Mouse (Mus musculus) neutrophil, adult 5-6 weeks (primary cell): ENCODE measurements around the gene Nmi. TPM values are rescaled to one million over a fixed set of nuclear protein-coding genes. Genes with fewer than 3 reads are reported as not detected.

Experiments
- ATAC-seq: fragments of 151-379, 151-347 bp; 2 replicates; pipeline ENCODE4 v1.8.0; 2017; ENCODE audit warnings: mild to moderate bottlenecking, moderate TSS enrichment; ENCODE audit not compliant: insufficient number of reproducible peaks, poor library complexity, low FRiP score, severe bottlenecking; ENCODE audit errors: extremely low read depth
- total RNA-seq: library from RNA; stranded (forward); fragments of 200-1000 nt; gene quantifications from 2 replicates; pipeline ENCODE4 v1.2.3, GENCODE M21; 2017

The Nmi gene
- total RNA-seq, 1 experiment from 2014 or later, result 93.8 TPM

DNA sequence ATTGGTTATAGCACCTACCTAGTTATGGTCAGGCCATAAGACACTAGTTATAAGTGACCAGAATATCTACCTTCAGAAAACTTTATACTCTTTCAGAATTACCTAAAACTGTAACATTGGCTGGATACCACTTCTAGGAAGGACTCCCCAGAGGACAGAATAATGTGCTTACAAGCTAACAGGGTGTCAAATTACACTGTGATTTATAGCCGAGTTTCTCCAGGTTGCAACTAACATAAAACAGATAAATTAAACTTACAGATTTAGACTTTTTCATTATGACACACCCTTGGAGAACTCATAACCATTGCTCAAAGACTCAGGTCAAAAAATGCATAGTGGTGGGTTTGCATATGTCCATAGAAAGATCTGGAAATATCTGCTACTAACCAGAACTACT lies 22.4 kb downstream of the Nmi start:
- no peak for ATAC-seq

DNA sequence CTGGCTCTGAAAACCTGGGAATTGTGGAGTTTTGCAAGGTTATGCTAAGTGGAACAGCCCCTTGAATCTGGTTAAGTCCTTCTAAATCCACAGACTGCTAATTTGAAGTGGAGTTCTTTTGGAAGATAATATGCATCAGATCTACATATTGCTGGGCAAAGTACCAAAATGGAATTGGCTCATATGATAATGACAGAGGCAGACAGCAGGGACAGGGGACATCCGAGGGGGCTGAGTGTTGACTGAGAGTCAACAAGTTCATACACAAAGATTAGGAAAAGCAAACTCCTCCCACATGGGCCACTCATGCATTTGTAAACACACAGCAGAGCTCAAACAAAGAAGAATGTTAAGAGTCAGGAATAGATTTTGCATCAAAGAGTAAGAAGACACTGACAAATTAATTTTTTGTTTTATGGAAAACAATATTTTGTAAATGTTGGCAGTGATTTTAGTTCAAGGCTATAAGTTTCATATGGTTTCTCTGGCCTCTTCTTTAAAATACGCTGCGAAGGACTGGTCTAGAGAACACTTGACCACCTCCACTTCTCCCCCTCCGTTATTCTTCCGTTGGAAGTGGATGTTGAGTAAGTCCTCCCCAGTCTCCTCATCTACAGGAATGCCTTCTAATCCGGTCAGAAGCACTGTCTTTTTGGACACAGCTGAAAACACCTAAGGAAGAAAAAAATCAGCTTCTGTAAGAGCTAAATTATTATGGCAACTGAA lies 25.0 kb downstream of the Nmi start:
- no peak for ATAC-seq

DNA sequence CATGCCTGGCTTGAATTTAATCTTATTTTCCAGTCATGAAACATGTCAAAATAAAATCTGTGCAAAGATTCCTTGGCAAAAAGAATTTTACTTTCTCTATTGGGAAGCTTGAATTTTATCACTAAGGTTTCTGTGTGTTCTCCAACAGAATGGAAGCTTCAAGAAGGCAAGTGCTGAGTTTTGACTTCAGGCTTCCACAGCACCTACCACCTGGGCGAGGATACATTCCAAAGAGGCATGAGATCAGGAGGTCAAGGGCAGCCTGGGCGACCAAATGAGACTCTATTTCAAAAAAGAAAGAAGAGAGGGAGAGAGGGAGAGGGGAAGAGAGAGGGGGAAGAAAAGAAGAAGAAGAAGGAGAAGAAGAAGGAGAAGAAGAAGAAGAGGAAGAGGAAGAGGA lies 27.5 kb downstream of the Nmi start:
- ATAC-seq, result no peak

DNA sequence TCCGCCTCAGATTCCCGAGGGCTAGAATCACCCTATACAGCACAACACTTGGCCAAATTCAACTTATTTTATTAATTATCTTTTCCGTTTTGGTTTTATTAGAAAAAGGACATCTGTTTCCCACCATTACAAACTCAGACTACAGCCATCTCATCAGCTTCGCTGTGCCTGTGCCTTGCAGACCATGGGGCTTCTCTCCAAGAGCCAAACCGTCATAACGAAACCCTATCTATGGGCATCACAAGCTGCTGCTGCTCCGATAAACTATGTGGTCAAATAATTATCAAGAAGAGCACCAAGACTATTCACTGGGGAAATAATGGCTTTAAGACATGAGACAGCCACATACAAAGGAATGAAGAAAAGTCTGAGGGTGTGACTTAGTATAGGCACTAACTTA lies 31.5 kb downstream of the Nmi start:
- no peak for ATAC-seq

DNA sequence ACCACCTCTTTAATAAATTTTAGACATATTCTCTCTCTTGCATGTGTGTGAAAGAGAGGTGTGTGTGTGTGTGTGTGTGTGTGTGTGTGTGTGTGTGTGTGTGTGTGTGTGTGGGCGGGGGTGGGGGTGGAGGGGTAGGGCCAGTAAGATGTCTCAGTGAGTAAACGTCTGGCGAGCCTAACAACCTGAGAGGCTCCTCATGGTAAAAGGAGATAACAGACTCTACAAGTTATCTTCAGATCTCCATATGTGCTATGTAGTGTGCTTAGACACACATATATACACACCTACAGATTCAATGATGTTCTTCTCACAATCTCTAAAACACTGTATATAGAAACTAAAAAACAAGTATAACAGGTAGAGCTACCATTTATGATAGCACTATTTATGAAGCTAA lies 34.5 kb downstream of the Nmi start:
- no peak for ATAC-seq

DNA sequence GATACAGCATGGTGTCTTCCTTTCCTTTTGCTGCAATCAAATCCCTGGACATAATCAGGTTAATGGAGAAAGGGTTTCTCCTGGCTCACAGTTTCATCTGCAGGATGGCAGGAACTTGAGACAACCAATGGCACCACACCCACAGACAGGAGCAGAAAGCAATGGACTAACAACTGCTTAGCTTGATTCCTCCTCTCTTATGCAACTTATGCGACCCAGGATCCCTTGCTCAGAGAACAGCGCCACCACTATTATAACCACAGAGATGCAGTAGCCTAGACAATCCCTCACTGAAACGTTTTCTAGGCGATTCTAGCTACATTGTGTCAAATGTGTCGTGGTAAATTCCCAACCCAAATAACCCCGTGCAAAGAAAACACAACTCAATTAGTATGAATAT lies 36.3 kb downstream of the Nmi start:
- no peak for ATAC-seq

DNA sequence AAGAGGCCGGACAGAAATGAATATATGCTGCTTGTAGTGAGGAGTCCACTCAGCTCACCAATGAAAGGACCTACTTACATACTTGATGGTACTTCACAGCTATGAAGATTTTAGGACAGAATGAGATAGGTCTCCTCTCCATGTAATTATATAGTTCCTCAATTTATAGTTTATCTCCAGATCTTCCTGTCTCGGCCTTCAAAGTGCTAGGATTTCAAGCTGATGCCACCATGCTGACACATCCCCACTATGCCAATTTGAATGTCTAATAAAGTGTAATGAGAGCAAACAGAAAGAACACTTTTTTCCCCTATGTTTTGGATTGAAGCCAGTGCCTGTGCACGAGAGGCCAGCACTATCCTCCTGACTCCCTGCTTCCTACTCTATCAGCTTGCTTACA lies 36.7 kb downstream of the Nmi start:
- ATAC-seq, result no peak

DNA sequence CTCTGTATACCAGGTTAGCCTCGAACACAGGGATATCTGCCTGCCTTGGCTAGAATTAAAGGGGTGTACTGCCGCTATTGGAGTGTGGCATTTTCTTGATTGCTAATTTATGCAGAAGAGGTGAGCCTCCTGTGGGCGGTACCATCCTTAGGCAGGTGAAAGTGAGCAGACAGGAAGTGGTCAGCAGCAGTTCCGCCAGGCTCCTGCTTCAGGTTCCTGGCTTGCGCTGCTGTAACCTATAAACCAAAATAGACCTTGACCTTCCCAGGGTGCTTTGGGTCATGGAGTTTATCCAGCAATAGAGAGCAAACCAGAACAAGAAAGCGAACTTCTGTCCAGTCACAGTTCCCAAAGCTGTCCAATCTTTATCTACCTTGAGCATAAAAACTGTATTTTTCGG lies 37.4 kb downstream of the Nmi start:
- ATAC-seq, result no peak

DNA sequence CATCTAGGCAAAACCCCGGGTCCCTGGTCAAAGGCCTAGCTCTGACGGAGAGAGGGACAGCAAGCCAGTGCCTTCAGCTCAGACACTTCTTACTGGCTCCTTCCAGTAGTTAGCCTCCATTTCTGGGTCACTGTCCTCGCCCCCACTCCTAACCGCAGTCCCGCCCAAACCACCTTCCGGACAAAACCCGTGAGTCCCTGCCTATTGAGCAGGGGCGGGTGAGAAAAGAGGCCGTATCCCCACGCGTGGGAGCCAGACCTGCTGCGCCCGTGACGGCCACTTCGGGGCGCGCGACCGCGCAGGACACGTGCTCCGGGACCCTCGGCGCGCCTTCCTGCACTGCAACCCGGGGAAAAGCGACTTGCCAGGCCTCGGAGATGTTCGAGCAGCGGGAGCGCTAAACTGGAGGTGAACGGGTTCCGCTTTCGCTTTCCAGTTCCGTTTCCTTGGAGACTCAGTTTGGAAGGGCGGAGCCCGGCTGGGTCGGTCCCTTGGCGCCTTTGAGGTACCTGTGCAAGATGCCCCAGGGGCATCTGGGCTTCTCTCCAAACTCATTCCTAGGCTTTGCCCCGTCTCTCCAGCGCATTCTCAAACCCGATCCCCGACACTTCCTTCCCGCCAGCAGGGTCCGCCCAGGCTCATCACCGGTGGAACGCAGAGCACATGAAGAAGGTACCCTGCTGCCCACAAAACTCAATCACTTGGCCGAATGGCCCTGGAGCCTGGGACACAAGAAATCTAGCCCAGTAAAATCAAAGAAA lies 38.5 kb downstream of the Nmi start, which contains the start of gene Rbm43:
Rbm43 (minus strand) TSS at position 590 of the 761 bp plus-strand sequence.
- ATAC-seq, result peak; percentile 82

DNA sequence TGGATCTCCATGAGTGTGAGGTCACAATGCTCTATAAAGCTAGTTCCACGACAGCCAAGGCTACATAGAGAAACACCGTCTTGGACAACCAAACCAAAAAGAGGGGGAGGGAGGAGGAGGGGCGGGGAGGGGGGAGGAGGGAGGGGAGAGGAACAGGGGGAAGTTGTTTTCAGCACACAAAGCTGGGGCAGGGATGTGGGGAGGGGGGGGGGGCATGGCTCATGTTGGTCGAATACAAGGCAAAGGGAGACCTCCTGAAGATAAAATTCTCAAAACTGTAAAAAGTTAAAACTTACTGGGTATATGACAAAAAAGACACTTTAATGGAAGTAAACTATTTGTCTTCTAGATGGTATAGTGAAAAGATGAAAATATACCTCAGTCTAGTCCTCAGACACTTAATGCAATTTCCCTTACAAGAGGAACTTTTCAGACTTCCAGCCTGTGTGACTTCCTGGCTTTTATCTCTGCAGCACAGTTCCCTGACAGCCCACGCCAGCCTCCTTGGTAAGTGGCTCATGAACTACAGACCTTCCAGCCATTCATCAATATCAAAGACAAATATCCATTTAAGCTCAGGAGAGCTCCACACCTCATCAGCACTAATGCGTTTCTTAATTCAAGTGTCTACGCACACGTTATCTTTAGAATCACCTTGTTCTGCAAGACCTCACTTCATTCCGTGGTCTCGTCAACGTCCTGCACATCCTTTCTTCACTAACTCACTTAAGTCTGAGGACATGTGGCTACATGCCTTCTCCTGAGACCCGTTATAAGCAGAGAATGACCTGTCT lies 39.8 kb downstream of the Nmi start:
- no peak for ATAC-seq

DNA sequence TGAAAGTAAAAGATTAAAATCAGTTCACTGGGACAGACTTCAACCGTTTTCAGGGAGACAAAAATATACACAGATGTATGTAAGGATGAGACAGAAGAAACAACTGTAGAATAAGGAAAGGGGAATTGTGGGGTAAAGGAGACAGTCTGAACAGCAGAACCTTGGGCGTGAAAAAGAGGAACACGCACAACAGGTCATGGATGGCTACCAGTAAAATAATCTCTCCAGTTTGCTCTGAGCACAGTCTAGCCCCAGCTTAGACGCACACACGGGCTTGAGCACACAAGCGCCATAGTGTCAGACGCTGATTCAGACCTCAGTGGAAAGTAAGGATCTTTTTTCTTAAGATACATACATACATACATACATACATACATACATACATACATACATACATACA lies 42.1 kb downstream of the Nmi start:
- ATAC-seq, result peak; percentile 19; the same call in 1 of the 2 replicates

DNA sequence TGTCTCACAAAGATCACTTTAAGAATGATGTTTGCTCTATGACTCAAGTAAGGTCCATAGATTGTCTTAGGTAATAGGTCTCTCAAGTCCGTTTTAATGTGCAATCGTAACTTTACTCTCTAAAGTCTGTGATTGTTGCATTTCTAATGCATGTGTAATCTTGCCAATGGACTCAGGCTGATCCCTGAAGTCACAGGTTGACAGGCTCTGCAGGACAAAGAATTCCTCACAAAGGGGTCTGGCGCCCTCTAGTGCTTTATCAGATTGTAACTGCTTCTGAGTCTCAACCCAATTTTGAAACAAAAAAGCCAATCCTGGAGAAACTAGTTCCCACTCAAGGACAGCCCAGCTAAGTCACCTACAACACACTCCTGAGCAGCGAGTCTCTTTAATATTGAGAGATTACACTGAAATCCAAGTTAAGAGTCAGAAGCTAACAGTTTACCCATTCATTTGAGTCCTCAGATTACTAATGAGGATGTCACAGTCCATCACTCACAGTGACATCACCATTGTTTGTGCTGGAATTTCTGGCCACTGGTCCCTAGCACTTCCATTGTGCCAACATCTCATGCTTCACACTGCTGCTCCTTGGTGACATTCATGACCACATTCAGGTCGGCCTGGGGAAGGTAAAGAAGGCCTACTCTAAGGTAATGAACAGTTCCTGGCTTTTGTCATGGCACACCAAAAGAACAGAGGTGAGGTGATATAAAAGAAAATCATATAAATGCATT lies 58.2 kb downstream of the Nmi start:
- ATAC-seq, result peak; percentile 61

DNA sequence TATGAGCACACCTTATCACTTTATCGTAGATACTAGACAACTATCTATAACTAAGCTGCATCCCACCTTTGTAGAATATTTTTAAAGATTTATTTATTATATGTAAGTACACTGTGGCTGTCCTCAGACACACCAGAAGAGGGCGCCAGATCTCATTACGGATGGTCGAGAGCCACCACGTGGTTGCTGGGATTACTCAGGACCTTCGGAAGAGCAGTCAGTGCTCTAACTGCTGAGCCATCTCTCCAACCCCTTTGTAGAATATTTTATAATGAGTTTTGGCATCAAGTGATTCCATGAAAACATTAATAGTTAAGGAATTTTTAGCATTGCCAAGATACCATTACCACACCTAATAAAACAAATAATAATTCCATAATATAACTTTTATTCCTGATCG lies 58.8 kb downstream of the Nmi start:
- ATAC-seq, result no peak

DNA sequence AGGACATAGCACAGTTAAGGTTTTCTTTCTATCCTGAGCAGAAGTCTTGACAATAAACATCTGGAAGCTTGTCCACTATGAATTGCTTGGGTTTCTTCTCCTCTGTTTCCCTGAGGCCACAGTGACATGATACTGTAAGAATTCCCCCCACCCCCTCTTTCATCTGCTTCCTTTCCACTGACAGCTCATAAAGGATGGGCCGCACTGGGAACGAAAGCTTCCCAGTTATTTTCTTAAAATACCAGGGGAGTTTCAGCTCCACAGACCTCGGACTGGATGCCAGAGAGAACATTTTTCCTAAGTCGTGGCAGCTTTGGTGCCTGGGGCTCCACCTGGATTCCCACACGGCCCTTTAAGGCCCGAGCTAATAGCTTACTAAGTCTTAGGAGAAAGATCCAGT lies 60.6 kb downstream of the Nmi start:
- no peak for ATAC-seq

DNA sequence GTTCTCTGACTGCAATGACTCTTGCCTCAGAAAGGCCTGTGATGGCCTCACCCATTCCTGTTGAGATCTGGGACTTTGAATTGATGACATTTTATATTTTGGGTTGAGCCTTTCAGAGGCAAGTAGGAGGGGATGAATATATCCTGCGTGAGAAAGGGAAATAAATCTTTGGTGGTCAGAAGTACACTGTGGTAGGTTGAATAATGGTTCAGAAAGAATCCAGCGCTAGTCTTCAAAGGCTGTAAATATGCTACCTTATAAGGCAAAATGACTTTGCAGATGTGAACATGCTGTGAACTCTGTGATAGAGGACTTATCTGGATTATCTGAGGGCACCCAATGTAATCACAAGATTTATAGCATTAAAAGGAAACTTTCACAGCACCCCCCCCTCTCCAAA lies 61.4 kb downstream of the Nmi start:
- ATAC-seq, result no peak

DNA sequence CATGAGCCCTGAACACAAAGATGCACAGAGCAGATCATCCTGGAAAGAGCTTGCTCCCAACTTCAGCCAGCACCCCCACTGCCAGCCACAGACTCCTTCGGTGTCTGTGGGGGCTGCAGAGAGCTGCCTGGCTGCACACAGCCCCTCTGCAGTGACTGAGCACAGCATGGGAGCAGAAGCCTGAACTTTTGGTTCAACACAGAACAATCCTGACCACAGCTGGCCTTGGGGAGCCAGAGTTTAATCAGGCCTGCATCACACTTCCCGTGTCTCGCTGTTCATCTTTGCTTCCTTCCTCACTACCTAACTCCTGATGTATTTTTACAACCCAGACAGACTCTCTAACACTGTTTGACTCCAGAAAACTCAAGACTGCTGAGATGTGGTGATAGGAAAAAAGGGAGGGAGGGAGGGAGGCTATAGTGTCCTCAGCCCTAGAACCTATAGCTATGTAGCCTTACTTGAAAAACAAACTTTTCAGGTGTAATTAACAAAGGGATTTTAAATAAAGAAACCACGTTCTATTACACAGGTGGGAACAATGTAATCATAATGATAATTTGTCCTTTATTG lies 65.7 kb downstream of the Nmi start:
- ATAC-seq, result no peak

DNA sequence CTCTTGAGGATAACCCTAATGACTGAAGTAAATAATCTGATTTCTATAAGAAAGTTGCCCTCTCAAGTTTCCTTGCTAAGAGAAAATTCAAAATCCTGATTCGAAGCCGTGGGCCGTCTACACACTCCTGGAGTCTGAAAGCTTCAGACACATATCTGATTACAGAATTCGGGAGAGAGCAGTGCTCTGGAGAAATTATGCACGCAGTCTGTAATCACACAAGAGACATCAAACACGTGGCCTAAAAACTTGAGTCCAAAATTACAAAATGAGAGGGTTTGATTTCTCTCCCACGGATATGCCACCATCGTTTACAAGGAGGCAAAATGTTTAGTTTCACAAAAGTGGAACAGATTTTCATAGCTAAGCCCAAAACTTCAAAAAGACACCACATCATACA lies 67.7 kb downstream of the Nmi start:
- no peak for ATAC-seq
